Mouse (Mus musculus): ENCODE results near the gene Med13l.
A peak's percentile ranks its signal among the peaks of the same experiment; 100 is the strongest.

Gene Med13l

GRCm38 (mm10) chr5:118743067-118743466 lies 182.6 kb downstream of the Med13l start:
- no peak for DNase-seq

- no peak for DNase-seq
Measured at GRCm38 (mm10) chr5:118747026-118747425, 186.5 kb downstream of the Med13l start.

GRCm38 (mm10) chr5:118751446-118752179 lies 191.1 kb downstream of the Med13l start:
- no peak for DNase-seq

GRCm38 (mm10) chr5:118752868-118753267 lies 192.4 kb downstream of the Med13l start:
- DNase-seq: no peak

- peak; percentile 31 for DNase-seq
Measured at GRCm38 (mm10) chr5:118753471-118754044, 193.1 kb downstream of the Med13l start.

GRCm38 (mm10) chr5:118754191-118754759 lies 193.8 kb downstream of the Med13l start:
- DNase-seq: peak; percentile 32

- DNase-seq: peak; percentile 37
Measured at GRCm38 (mm10) chr5:118756078-118756477, 195.6 kb downstream of the Med13l start.

- DNase-seq: no peak
Measured at GRCm38 (mm10) chr5:118757396-118758301, 197.2 kb downstream of the Med13l start.

- no peak for DNase-seq
Measured at GRCm38 (mm10) chr5:118760986-118761385, 200.5 kb downstream of the Med13l start.

GRCm38 (mm10) chr5:118762499-118763185 lies 202.2 kb downstream of the Med13l start:
- DNase-seq: no peak

- DNase-seq: no peak
Measured at GRCm38 (mm10) chr5:118763353-118763752, 202.9 kb downstream of the Med13l start.

GRCm38 (mm10) chr5:118769143-118769542 lies 208.7 kb downstream of the Med13l start:
- no peak for DNase-seq

- no peak for DNase-seq
Measured at GRCm38 (mm10) chr5:118773866-118774265, 213.4 kb downstream of the Med13l start.

- no peak for DNase-seq
Measured at GRCm38 (mm10) chr5:118776396-118776795, 215.9 kb downstream of the Med13l start.

GRCm38 (mm10) chr5:118781598-118781997 lies 221.1 kb downstream of the Med13l start:
- DNase-seq: peak; percentile 57

- no peak for DNase-seq
Measured at GRCm38 (mm10) chr5:118782139-118782538, 221.7 kb downstream of the Med13l start.

- no peak for DNase-seq
Measured at GRCm38 (mm10) chr5:118789226-118789625, 228.7 kb downstream of the Med13l start.

- no peak for DNase-seq
Measured at GRCm38 (mm10) chr5:118789776-118790175, 229.3 kb downstream of the Med13l start.

GRCm38 (mm10) chr5:118797811-118798210 lies 237.3 kb downstream of the Med13l start:
- no peak for DNase-seq

GRCm38 (mm10) chr5:118801592-118801991 lies 241.1 kb downstream of the Med13l start:
- DNase-seq: no peak

GRCm38 (mm10) chr5:118802036-118802435 lies 241.6 kb downstream of the Med13l start:
- DNase-seq: no peak

- DNase-seq: no peak
Measured at GRCm38 (mm10) chr5:118808946-118809345, 248.5 kb downstream of the Med13l start.

GRCm38 (mm10) chr5:118809588-118809987 lies 249.1 kb downstream of the Med13l start:
- no peak for DNase-seq
